Mouse (Mus musculus) heart, embryonic 15.5 days (tissue): ENCODE measurements around the gene Ptpn5. TPM values are rescaled to one million over a fixed set of nuclear protein-coding genes. Genes with fewer than 3 reads are reported as not detected.

Source experiments
- ATAC-seq: fragments of 200-750 bp; cut with Nextera tagmentation; replicated peaks from 2 replicates; pipeline ENCODE4 v1.8.0; 2017; ENCODE audit warnings: low read depth, moderate TSS enrichment; ENCODE audit not compliant: insufficient number of reproducible peaks, insufficient read depth, low FRiP score
- H3K27ac ChIP-seq: fragments of 300-500 bp; sonication (generic); 2 replicates; pipeline ENCODE4 v1.5.1; 2015; ENCODE audit warnings: mild to moderate bottlenecking, inconsistent platforms
- H3K27me3 ChIP-seq: fragments of 300-500 bp; sonication (generic); 2 replicates; pipeline ENCODE4 v1.6.1; 2015; ENCODE audit warnings: inconsistent platforms
- H3K36me3 ChIP-seq: fragments of 300-500 bp; sonication (generic); 2 replicates; pipeline ENCODE4 v1.6.1; 2015; ENCODE audit warnings: mild to moderate bottlenecking, inconsistent platforms
- H3K4me1 ChIP-seq: fragments of 300-500 bp; sonication (generic); replicated peaks from 2 replicates; pipeline ENCODE4 v1.6.1; 2015; ENCODE audit warnings: inconsistent platforms
- H3K4me2 ChIP-seq: fragments of 300-500 bp; sonication (generic); 2 replicates; pipeline ENCODE4 v1.6.1; 2015; ENCODE audit warnings: inconsistent platforms, mild to moderate bottlenecking, moderate library complexity
- H3K4me3 ChIP-seq: fragments of 300-500 bp; sonication (generic); 2 replicates; pipeline ENCODE4 v1.5.1; 2015; ENCODE audit warnings: mild to moderate bottlenecking, inconsistent platforms
- H3K9ac ChIP-seq: fragments of 300-500 bp; sonication (generic); 2 replicates; pipeline ENCODE4 v1.6.1; 2015; ENCODE audit warnings: mild to moderate bottlenecking, inconsistent platforms
- H3K9me3 ChIP-seq: fragments of 300-500 bp; sonication (generic); replicated peaks from 2 replicates; pipeline ENCODE4 v1.6.1; 2016; ENCODE audit warnings: inconsistent platforms
- WGBS: fragments of 180-500 bp; shearing (Covaris S2); methylation state at CpG from one replicate; pipeline ENCODE4 v1.1.7; 2015; ENCODE audit warnings: mixed read lengths; 5-methylcytosine and 5-hydroxymethylcytosine counted together
- polyA plus RNA-seq: library from polyadenylated mRNA; unstranded; fragments of >200 nt; fragmentation: Nextera tagmentation; extraction: Ambion mirVana; gene quantifications from 2 replicates; pipeline ENCODE4 v1.2.1, GENCODE M21; 2015

Ptpn5 gene
- polyA plus RNA-seq, 1 experiment from 2014 or later, result 0.44 TPM

DNA sequence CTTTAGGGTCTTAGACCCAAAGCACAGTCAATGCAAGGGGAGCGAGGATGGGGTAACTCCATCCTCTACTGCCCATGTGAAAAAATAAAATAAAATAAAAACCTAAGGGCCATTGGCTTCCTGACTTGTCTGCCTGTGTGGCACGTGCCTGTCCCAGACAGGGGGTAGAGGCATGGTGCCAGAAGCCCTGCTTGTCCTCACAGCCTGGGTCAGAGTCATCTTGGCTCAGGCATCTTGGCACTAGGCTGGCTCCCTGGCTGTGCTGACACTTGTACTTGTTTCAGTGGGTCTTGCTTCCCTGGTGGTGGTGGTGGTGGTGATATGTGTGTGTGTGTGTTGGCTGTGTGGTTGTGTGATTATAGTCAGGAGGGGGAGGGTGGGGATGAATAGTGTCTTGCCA, 78.8 kb downstream of the Ptpn5 start:
- H3K4me3 ChIP-seq, result no peak overlapping the region
- 61% methylated on average over 2 of the region's 2 CpGs for WGBS
- H3K4me1 ChIP-seq, result peaks cover 33% of the 10 kb centered on the region
- no peaks in the 10 kb centered on the region for H3K9me3 ChIP-seq
- no peak overlapping the region for H3K27ac ChIP-seq
- H3K27me3 ChIP-seq, result no peaks in the 10 kb centered on the region
- no peak overlapping the region for H3K9ac ChIP-seq
- H3K4me2 ChIP-seq, result no peak overlapping the region
- ATAC-seq, result no peak
- 0 out of 2 replicates have a peak, but pooled peaks cover 3% of the 10 kb centered on the region for H3K36me3 ChIP-seq

DNA sequence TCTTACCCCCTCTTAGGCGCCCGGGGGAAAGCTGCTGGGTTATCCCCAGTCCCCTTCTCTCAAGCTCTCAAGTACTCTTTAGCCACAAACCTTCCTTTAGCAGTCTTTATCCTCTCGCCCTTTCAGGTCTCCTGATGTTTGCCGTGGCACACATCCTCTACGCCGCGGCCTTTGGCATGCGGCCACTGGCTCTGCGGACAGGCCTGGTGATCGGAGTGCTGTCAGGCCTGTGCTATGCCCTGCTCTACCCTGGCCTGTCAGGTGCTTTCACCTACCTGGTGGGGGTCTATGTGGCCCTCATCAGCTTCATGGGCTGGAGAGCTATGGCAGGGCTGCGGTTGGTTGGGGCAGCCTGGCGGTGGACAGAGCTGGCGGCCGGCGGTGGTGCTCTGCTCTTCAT, 80.2 kb downstream of the Ptpn5 start:
- 89% methylated on average over 15 of the region's 15 CpGs for WGBS
- H3K9ac ChIP-seq, result no peak overlapping the region
- H3K36me3 ChIP-seq, result 0 out of 2 replicates have a peak, but pooled peaks cover 3% of the 10 kb centered on the region
- H3K4me1 ChIP-seq, result peaks cover 27% of the 10 kb centered on the region
- H3K4me3 ChIP-seq, result no peak overlapping the region
- H3K27ac ChIP-seq, result no peak overlapping the region; the same call in 1 of the 2 replicates
- no peaks in the 10 kb centered on the region for H3K9me3 ChIP-seq
- ATAC-seq, result no peak
- H3K27me3 ChIP-seq, result no peaks in the 10 kb centered on the region
- H3K4me2 ChIP-seq, result no peak overlapping the region

DNA sequence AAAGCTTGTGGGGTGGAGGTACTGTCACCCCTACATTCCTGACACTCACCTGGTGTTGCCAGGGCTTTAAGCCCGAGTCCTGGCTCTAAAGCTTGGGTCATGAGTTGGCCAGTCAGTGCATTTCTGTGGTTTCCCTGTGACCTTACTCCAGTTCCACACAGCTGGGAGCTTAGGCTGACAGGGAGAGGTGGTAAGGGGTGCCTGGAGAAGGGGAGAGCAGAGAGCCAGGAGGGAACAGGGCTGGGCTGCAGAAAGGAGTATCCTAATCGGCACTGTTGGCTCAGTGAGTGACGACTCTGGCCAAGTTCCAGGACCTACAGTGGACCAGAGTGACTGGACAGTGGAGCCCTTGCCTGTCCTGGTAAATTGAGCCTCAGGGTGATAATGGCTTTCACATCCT, 81.2 kb downstream of the Ptpn5 start:
- H3K4me3 ChIP-seq, result peak overlapping the region; percentile 83
- no peaks in the 10 kb centered on the region for H3K27me3 ChIP-seq
- 0 out of 2 replicates have a peak overlapping the region, but pooled peaks have one; percentile 24 for H3K9ac ChIP-seq
- 0 out of 2 replicates have a peak, but pooled peaks cover 3% of the 10 kb centered on the region for H3K36me3 ChIP-seq
- H3K4me2 ChIP-seq, result peak overlapping the region; percentile 93
- peak overlapping the region; percentile 94 for H3K27ac ChIP-seq
- peak; percentile 32 for ATAC-seq
- 10% methylated on average over 3 of the region's 3 CpGs for WGBS
- H3K4me1 ChIP-seq, result peaks cover 27% of the 10 kb centered on the region
- H3K9me3 ChIP-seq, result no peaks in the 10 kb centered on the region

DNA sequence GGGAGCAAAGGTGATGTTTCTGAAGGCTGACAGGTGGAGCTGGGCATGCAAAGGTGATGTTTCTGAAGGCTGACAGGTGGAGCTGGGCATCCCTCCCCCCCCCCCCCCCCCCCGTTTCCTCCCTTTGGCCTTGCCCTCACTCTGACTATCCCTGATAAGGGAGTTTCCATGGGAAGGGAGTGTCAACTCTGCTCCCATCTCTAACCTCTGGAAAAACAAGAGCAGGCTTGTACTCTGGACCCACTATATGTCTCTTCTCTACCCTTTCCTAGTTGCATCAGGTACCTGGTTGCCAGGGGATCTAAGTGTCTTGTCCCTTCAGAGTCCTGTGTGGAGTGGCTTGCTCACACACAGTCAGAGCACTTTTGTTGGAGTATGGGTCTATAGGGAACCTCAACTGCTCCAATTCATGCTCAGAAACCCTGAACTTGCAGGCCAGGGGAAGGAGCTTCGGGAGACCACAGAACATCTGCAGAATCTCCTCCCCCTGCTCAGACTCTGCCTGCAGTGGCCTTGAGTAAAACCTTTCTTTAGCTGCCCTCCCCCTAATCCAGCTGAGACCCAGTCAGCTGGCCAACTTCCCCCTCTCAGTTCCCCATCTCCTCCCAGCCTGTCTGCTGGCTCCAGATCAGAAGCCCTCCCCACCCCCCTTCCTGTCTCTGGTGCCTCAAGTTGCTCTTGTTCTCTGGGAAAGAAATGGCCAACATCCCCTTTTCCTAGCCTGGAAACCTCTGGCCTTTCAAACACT, 81.9 kb downstream of the Ptpn5 start:
- Histone ChIP-seq H3K27ac (peak overlapping the region; percentile 94), H3K4me2 (peak overlapping the region; percentile 93), H3K4me1 (peaks cover 27% of the 10 kb centered on the region), H3K4me3 (peak overlapping the region; percentile 83), H3K36me3 (0 out of 2 replicates have a peak, but pooled peaks cover 3% of the 10 kb centered on the region), H3K27me3 (no peaks in the 10 kb centered on the region), H3K9me3 (no peaks in the 10 kb centered on the region), H3K9ac (peak overlapping the region; percentile 85; the same call in 1 of the 2 replicates)
- WGBS, result 12% methylated on average over 2 of the region's 2 CpGs
- ATAC-seq, result peak; percentile 18; the same call in 1 of the 2 replicates

DNA sequence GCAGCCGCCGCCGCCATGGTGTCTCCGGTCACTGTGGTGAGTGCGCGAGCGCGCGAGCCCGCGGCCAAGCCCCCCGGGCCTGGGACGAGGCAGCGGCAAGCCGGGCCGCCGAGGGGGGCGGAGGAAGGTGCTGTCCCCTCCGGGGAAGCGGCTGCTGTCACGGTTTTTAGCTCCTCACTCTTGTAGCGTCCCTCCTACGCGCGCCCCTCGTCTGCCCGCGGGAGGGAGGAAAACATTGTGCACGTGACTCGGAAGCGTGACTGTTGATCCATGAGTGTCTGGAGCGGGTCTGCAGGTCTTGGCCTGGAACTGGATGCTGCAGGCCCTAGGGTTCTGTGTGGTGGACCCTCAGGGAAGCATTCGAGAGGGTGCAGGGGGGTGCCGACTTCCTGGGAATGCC, 82.7 kb downstream of the Ptpn5 start:
- peak overlapping the region; percentile 83 for H3K4me3 ChIP-seq
- no peaks in the 10 kb centered on the region for H3K9me3 ChIP-seq
- no peaks in the 10 kb centered on the region for H3K27me3 ChIP-seq
- peak; percentile 44 for ATAC-seq
- H3K4me2 ChIP-seq, result peak overlapping the region; percentile 93
- H3K9ac ChIP-seq, result peak overlapping the region; percentile 85
- peaks cover 27% of the 10 kb centered on the region for H3K4me1 ChIP-seq
- peak overlapping the region; percentile 94 for H3K27ac ChIP-seq
- 0 out of 2 replicates have a peak, but pooled peaks cover 3% of the 10 kb centered on the region for H3K36me3 ChIP-seq
- WGBS, result under 1% methylated on average over 34 of the region's 34 CpGs

DNA sequence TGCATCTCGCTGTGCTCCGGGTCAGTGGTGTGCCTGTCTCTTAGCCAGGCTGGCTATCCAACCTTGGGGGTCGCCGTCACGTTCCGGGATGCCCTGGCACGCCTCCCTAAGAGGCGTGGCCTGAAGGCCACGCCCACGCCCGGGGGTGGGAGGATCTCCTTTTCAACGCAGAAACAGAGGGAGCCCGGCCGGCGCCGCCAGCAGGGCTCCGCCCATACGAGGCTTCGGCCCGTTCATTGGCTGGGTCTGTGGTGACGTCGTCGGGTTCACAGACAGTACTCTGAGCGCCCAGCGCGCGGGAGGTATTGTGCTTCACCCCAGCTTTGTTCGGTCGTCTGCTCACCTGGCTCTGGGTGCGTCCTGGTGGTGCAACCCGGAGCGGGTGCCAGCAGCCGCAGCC, 83.1 kb downstream of the Ptpn5 start, which contains the start of gene Tmem86a:
Gene Tmem86a (plus strand): TSS at position 236 of the 400 bp plus-strand sequence.
- H3K9me3 ChIP-seq, result no peaks in the 10 kb centered on the region
- H3K36me3 ChIP-seq, result 0 out of 2 replicates have a peak, but pooled peaks cover 3% of the 10 kb centered on the region
- under 1% methylated on average over 33 of the region's 33 CpGs for WGBS
- no peaks in the 10 kb centered on the region for H3K27me3 ChIP-seq
- peak within 1 kb of the TSS; percentile 83 for H3K4me3 ChIP-seq
- H3K4me2 ChIP-seq, result peak within 1 kb of the TSS; percentile 93
- H3K4me1 ChIP-seq, result peaks cover 27% of the 10 kb centered on the region
- peak; percentile 95 for ATAC-seq
- peak within 1 kb of the TSS; percentile 85 for H3K9ac ChIP-seq
- H3K27ac ChIP-seq, result peak within 1 kb of the TSS; percentile 94

DNA sequence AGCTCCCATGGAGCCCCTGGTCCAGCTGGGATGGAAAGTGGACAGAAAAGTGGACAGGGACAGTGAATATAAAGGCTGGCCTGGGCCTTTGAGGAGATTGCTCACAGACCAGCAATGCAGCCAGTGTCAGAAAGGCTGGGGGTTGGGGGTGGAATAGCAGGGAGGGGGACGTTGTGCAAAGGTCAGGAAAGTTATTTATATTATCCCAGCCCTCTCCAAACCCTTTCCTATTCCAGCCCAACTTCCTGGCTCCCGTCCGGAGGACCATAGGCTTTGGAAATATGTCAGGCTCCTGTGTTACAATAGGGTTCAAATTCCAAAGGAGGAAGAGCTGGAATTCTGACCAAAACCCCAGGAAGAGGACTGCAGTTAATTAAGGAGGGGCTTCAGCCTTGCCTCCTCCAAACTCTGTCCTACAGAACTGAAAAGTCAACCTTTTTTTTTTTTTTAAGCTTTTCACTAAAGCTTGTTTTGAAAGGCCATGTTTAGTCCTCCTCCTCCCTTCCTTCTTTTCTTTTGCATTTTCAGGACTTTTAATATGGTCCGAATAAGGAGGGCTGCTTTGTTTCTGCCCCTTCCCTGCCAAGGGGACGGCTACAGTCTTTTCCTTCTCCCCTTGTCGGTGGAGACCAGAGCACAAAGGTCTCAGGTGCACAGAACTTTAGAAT, 90.5 kb downstream of the Ptpn5 start:
- 31% methylated on average over 6 of the region's 6 CpGs for WGBS
- Histone ChIP-seq H3K27ac (peak overlapping the region; percentile 74), H3K4me2 (no peak overlapping the region), H3K36me3 (no peaks in the 10 kb centered on the region), H3K9ac (no peak overlapping the region), H3K27me3 (no peaks in the 10 kb centered on the region), H3K4me1 (peaks cover 9% of the 10 kb centered on the region; the same call in 1 of the 2 replicates), H3K9me3 (no peaks in the 10 kb centered on the region), H3K4me3 (no peak overlapping the region)
- peak; percentile 64 for ATAC-seq

DNA sequence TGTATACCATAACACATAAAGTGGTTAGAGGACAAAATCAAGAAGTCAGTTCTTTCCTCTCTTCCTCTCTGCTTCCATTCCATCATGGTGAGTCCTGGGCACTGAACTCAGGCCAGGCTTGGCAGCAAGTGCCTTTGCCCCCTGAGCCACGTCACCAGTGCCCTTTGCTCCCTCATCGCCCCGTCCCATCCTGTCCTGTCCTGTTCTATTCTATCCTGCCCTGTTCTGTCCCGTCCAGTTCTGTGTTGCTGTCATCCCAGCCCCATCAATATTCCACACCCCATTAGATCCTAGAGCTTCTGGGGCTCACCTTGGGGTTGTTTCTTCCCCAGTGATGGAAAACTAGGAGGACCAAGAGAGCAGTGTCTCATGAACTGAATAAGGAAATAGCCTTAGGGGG, 91.4 kb downstream of the Ptpn5 start:
- Histone ChIP-seq H3K4me3 (no peak overlapping the region), H3K4me1 (peaks cover 9% of the 10 kb centered on the region; the same call in 1 of the 2 replicates), H3K9me3 (no peaks in the 10 kb centered on the region), H3K4me2 (no peak overlapping the region), H3K9ac (no peak overlapping the region), H3K27me3 (no peaks in the 10 kb centered on the region), H3K36me3 (no peaks in the 10 kb centered on the region), H3K27ac (peak overlapping the region; percentile 74; the same call in 1 of the 2 replicates)
- no peak for ATAC-seq
- 78% methylated on average over 4 of the region's 4 CpGs for WGBS

DNA sequence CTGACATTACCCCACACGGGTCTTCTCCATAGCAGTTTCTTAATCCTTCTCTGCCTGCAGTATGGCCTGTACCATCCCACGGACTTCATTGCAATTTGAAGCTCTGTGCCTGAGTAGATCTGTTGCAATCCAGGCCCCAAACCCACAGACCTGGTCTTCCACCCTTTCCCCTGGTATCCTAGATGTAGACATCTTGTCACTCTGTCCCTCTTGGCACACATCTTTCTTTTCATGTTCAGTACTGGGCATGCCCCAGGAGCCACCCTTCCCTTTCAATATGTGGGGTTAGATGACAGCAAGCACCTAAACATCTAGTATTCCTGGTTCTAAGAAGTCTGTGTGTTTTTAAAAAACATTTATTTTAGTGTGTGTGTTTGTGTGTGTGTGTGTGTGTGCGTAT, 91.8 kb downstream of the Ptpn5 start:
- Histone ChIP-seq H3K36me3 (no peaks in the 10 kb centered on the region), H3K4me2 (no peak overlapping the region), H3K27ac (no peak overlapping the region), H3K27me3 (no peaks in the 10 kb centered on the region), H3K9me3 (no peaks in the 10 kb centered on the region), H3K4me3 (no peak overlapping the region), H3K4me1 (peaks cover 9% of the 10 kb centered on the region; the same call in 1 of the 2 replicates), H3K9ac (no peak overlapping the region)
- no peak for ATAC-seq
- whole genome bisulfite sequencing, result 80% methylated on average over 3 of the region's 3 CpGs

DNA sequence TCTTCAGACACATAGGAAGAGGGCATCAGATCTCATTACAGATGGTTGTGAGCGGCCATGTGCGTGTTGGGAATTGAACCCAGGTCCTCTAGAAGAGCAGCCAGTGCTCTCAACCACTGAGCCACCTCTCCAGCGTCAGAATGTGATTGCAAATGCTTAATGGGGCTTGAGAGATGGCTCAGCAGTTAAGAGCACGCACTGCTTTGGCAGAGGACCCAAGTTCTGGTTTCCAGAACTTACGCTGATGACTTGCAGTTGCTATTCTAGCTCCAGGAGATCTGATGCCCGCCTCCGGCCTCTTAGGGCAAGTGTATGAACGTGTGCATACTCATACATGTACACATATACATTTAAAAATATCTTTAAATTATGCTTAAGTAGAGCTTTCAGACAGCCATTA, 98.1 kb downstream of the Ptpn5 start:
- Histone ChIP-seq H3K9ac (no peak overlapping the region), H3K9me3 (no peaks in the 10 kb centered on the region), H3K27me3 (no peaks in the 10 kb centered on the region), H3K4me3 (no peak overlapping the region), H3K4me1 (no peaks in the 10 kb centered on the region), H3K4me2 (no peak overlapping the region), H3K36me3 (no peaks in the 10 kb centered on the region), H3K27ac (no peak overlapping the region)
- ATAC-seq, result no peak
- 66% methylated on average over 8 of the region's 8 CpGs for WGBS

DNA sequence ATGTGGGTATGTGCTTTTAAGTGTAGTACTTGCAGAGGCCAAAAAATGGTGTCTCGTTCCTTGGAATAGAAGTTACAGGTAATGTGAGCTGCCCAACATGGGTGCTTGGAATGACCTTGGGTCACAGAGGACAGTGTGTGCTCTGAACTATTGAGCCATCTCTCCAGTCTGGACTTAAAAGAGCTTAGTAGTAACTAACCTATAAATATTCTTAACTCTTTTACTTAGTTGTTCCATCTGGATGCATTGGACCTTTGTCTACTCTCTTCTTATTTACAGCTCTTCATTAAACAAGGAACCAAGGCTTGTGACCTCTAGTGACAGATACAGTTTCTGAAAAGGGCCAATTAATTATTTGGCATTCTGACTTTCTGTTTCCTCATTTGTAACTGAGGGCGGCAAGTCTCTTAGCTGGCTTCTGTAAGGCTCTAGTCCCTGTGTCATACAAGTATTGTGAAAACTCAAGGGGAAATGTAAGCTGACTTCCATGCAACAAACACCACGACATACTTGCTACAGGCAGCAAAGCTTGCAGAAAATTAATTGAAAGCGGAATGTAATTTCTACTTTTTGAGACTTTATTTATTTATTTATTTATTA, 98.6 kb downstream of the Ptpn5 start:
- no peak for ATAC-seq
- H3K4me3 ChIP-seq, result no peak overlapping the region
- H3K27ac ChIP-seq, result no peak overlapping the region

More for the DNA sequence above, 98.6 kb downstream of the Ptpn5 start:
- no peaks in the 10 kb centered on the region for H3K9me3 ChIP-seq
- no peaks in the 10 kb centered on the region for H3K27me3 ChIP-seq
- 82% methylated on average over 4 of the region's 4 CpGs for WGBS
- no peak overlapping the region for H3K4me2 ChIP-seq
- no peak overlapping the region for H3K9ac ChIP-seq
- no peaks in the 10 kb centered on the region for H3K4me1 ChIP-seq
- no peaks in the 10 kb centered on the region for H3K36me3 ChIP-seq
